Mouse (Mus musculus) testis, adult 2 months (tissue): ENCODE data around the gene Arpin. TPM values are rescaled to one million over a fixed set of nuclear protein-coding genes. Genes with fewer than 3 reads are reported as not detected.

Experiments
- H3K27ac ChIP-seq: fragments of 200-500 bp; 2 replicates; pipeline ENCODE4 v1.5.1; 2012; ENCODE audit warnings: low read depth, low read length; ENCODE audit not compliant: control insufficient read depth, insufficient read depth
- H3K27me3 ChIP-seq: fragments of 200-500 bp; 2 replicates; pipeline ENCODE4 v1.6.1; 2012; ENCODE audit warnings: mild to moderate bottlenecking, low read length, moderate library complexity; ENCODE audit not compliant: control insufficient read depth, insufficient read depth
- H3K36me3 ChIP-seq: fragments of 200-500 bp; 2 replicates; pipeline ENCODE4 v1.6.1; 2012; ENCODE audit warnings: mild to moderate bottlenecking, low read length; ENCODE audit not compliant: control insufficient read depth, insufficient read depth
- H3K4me1 ChIP-seq: fragments of 200-500 bp; 2 replicates; pipeline ENCODE4 v1.6.1; 2012; ENCODE audit warnings: low read length; ENCODE audit not compliant: control insufficient read depth, insufficient read depth
- H3K4me3 ChIP-seq: fragments of 200-500 bp; 2 replicates; pipeline ENCODE4 v1.5.1; 2012; ENCODE audit warnings: low read depth, mild to moderate bottlenecking, low read length, moderate library complexity, mixed read lengths; ENCODE audit not compliant: control insufficient read depth
- CTCF ChIP-seq: fragments of 200-500 bp; IDR thresholded peaks from 2 replicates; pipeline ENCODE4 v1.5.1; 2012; ENCODE audit warnings: low read depth, mild to moderate bottlenecking, inconsistent platforms, low read length, moderate library complexity; ENCODE audit not compliant: control insufficient read depth, insufficient read depth, insufficient replicate concordance
- POLR2A ChIP-seq: fragments of 200-500 bp; IDR thresholded peaks from 2 replicates; pipeline ENCODE4 v1.6.1; 2012; ENCODE audit warnings: low read depth, mild to moderate bottlenecking, inconsistent platforms, low read length, moderate library complexity; ENCODE audit not compliant: control insufficient read depth
- polyA plus RNA-seq: library from polyadenylated mRNA; depleted of rRNA; stranded (reverse); fragments of >200 nt; gene quantifications from 2 replicates; pipeline ENCODE4 v1.2.3, GENCODE M21; 2012

The Arpin gene
- polyA plus RNA-seq, 1 experiment: 0.51 TPM

DNA sequence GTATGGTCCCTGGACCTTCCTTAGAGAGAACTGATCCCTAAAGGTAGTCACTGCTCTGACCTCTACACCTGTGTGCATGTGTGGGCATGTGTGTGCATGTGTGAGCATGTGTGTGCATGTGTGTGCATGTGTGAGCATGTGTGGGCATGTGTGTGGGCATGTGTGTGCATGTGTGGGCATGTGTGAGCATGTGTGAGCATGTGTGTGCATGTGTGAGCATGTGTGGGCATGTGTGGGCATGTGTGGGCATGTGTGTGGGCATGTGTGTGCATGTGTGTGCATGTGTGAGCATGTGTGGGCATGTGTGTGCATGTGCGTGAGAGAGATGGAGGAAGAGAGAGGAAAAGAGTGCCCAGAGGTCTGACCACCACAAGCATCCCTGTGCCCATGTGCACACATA, 19.7 kb upstream of the Arpin start:
- TF ChIP-seq POLR2A (no peak), CTCF (no peak)
- Histone ChIP-seq H3K27me3 (no peaks in the 10 kb centered on the region), H3K4me3 (no peak overlapping the region), H3K27ac (no peak overlapping the region), H3K36me3 (no peaks in the 10 kb centered on the region), H3K4me1 (no peaks in the 10 kb centered on the region)

DNA sequence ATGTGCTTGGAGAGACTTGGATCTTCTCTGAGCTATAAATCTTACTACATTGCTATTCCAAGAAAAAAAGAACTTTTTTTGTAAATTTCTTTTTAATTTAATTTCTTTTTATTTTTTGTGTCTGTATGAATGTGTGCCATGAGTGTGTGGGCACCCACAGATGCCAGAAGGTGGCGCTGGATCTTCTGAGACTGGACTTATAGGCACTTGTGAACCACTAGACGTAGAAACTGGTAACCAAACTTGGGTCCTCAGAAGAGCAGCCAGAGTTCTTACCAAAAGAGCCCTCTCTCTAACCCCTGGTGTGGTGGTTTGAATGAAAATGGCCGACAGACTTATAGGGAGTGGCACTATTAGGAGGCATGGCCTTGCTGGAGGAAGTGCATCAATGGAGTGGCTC, 15.9 kb upstream of the Arpin start:
- H3K4me3 ChIP-seq: no peak overlapping the region
- H3K4me1 ChIP-seq: peaks cover 2% of the 10 kb centered on the region; the same call in 1 of the 2 replicates
- H3K27ac ChIP-seq: no peak overlapping the region
- H3K27me3 ChIP-seq: no peaks in the 10 kb centered on the region
- TF ChIP-seq POLR2A: no peak
- TF ChIP-seq CTCF: no peak
- no peaks in the 10 kb centered on the region for H3K36me3 ChIP-seq

GRCm38 (mm10) chr7:79950236-79950635, 15.1 kb upstream of the Arpin start:
- TF ChIP-seq CTCF: no peak
- TF ChIP-seq POLR2A: no peak
- H3K36me3 ChIP-seq: no peaks in the 10 kb centered on the region
- H3K27ac ChIP-seq: no peak overlapping the region
- peaks cover 2% of the 10 kb centered on the region; the same call in 1 of the 2 replicates for H3K4me1 ChIP-seq
- H3K4me3 ChIP-seq: no peak overlapping the region
- H3K27me3 ChIP-seq: no peaks in the 10 kb centered on the region

- no peaks in the 10 kb centered on the region for H3K36me3 ChIP-seq
- H3K4me1 ChIP-seq: peaks cover 3% of the 10 kb centered on the region; the same call in 1 of the 2 replicates
- peak overlapping the region; percentile 26 for H3K27ac ChIP-seq
- H3K4me3 ChIP-seq: peak overlapping the region; percentile 30; the same call in 1 of the 2 replicates
- no peaks in the 10 kb centered on the region for H3K27me3 ChIP-seq
- TF ChIP-seq CTCF (no peak), POLR2A (no peak)
Observed at GRCm38 (mm10) chr7:79935511-79936205, 499 bp upstream of the Arpin start.

DNA sequence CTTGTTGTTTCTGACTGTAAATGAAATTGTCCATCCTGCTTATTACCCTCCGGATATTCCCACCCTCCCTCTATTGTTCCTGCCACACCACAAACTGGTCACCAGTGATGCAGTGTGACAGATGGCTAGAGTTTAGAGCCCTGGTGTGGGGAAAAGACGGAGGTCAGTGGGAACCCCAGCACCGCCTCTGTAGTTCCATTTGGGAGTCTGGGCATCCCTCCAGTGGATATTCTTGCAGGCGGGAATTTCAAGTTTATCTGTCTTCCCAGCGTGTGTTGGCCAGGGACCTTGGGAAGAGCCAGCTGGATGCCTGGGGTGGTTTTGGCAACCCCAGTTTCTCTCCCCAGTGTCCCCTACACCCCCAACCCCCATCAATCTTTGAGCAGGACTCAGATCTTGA, 698 bp downstream of the Arpin start:
- TF ChIP-seq POLR2A (no peak), CTCF (no peak)
- H3K4me3 ChIP-seq: no peak overlapping the region
- H3K36me3 ChIP-seq: no peaks in the 10 kb centered on the region
- no peaks in the 10 kb centered on the region for H3K27me3 ChIP-seq
- H3K4me1 ChIP-seq: peaks cover 3% of the 10 kb centered on the region; the same call in 1 of the 2 replicates
- no peak overlapping the region for H3K27ac ChIP-seq

GRCm38 (mm10) chr7:79928516-79929052, 6.6 kb downstream of the Arpin start:
- no peaks in the 10 kb centered on the region for H3K4me1 ChIP-seq
- no peaks in the 10 kb centered on the region for H3K27me3 ChIP-seq
- H3K36me3 ChIP-seq: no peaks in the 10 kb centered on the region
- H3K27ac ChIP-seq: no peak overlapping the region
- no peak overlapping the region for H3K4me3 ChIP-seq
- TF ChIP-seq POLR2A: no peak
- no peak for TF ChIP-seq CTCF

DNA sequence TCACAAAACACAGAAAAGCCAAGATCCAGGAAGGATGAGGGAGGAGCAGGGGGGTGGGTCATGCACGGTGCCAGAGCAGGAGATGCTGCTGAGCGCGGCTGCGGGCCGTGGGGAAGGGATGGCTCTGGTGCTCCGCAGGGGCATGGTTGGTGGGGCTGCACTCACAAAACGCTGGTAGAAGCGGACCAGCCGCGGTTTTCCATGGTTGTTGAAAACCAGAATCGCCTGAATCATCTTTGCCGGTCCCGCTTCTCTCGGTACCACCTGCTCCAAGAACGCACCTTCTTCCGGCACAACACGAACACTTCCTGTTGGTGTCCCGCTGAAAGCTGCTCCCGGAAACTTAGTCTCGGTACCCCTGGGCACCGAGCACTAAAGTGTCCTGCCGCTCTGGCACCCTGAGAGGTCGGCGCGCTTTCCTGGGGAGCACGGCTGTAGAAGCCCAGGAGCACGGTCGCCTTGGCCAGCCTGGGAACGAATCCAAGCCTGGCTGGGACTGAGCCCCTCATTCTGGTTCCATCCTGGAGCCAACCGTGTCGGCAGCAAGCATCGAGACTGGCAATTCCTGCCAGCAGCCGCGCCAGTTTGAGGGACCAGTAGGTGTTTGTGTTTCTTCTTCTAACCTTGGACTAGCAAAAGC, 14.7 kb downstream of the Arpin start, which contains the start of gene Ap3s2:
Ap3s2 (minus strand) TSS at position 306 of the 640 bp plus-strand sequence.
- H3K4me1 ChIP-seq: no peaks in the 10 kb centered on the region; the same call in 1 of the 2 replicates
- TF ChIP-seq CTCF (no peak), POLR2A (peak; percentile 68)
- H3K36me3 ChIP-seq: no peaks in the 10 kb centered on the region
- no peaks in the 10 kb centered on the region for H3K27me3 ChIP-seq
- H3K27ac ChIP-seq: peak within 1 kb of the TSS; percentile 70
- peak within 1 kb of the TSS; percentile 95 for H3K4me3 ChIP-seq
